Mouse (Mus musculus) CH12.LX (cell line): ENCODE results near the gene Rag2. TPM values are rescaled to one million over a fixed set of nuclear protein-coding genes. Genes with fewer than 3 reads are reported as not detected.
A peak's percentile ranks its signal among the peaks of the same experiment; 100 is the strongest.

Experiments
- DNase-seq: peaks from one replicate; pipeline ENCODE4 v3.0.0-alpha.2; 2013; ENCODE audit errors: extremely low read depth
- H3K27ac ChIP-seq: 2 replicates; pipeline ENCODE4 v1.5.1; 2012; ENCODE audit warnings: low read depth, mild to moderate bottlenecking, control low read depth, moderate library complexity; ENCODE audit not compliant: insufficient read depth
- H3K27me3 ChIP-seq: replicated peaks from 2 replicates; pipeline ENCODE3; 2012; ENCODE audit warnings: inconsistent platforms
- H3K36me3 ChIP-seq, 2 experiments: replicated peaks in 1 of 2; 2 replicates each; pipeline versions ENCODE3 to v1.6.1; 2012; ENCODE audit warnings: inconsistent platforms in 1 of 2, low read length in 1 of 2, mild to moderate bottlenecking in 1 of 2, mixed read lengths in 1 of 2, moderate library complexity in 1 of 2; ENCODE audit not compliant: control insufficient read depth in 1 of 2, insufficient read depth in 1 of 2
- H3K4me1 ChIP-seq, 2 experiments: 2 replicates each; pipeline ENCODE4 v1.6.1; 2012; ENCODE audit warnings: inconsistent platforms in 1 of 2, moderate library complexity in 1 of 2; ENCODE audit not compliant: insufficient read depth in 2 of 2, control insufficient read depth in 1 of 2
- H3K4me2 ChIP-seq: 2 replicates; pipeline ENCODE4 v1.6.1; 2012; ENCODE audit warnings: low read depth, mild to moderate bottlenecking, control low read depth; ENCODE audit not compliant: poor library complexity, insufficient read depth, severe bottlenecking
- H3K4me3 ChIP-seq, 3 experiments: fragments of 150-350 bp in 1 of 3; sonication (generic) in 1 of 3; replicated peaks in 1 of 3; 2 replicates each; pipeline versions ENCODE3 to v1.5.1; 2011 to 2012; ENCODE audit warnings: low read depth in 2 of 3, low read length in 2 of 3, mild to moderate bottlenecking in 2 of 3, moderate library complexity in 2 of 3, control low read depth in 1 of 3, improper control_type of control experiment in 1 of 3, inconsistent platforms in 1 of 3, mixed read lengths in 1 of 3; ENCODE audit not compliant: poor library complexity in 1 of 3
- H3K79me2 ChIP-seq: replicated peaks from 2 replicates; pipeline ENCODE4 v1.6.1; 2012; ENCODE audit warnings: mild to moderate bottlenecking, moderate library complexity; ENCODE audit not compliant: control insufficient read depth, poor library complexity, insufficient read depth, severe bottlenecking; ENCODE audit errors: extremely low read depth
- H3K9ac ChIP-seq: 2 replicates; pipeline ENCODE4 v1.6.1; 2012; ENCODE audit warnings: low read depth, mild to moderate bottlenecking, control low read depth, moderate library complexity; ENCODE audit not compliant: insufficient read depth
- H3K9me3 ChIP-seq: replicated peaks from 2 replicates; pipeline ENCODE3; 2012; ENCODE audit warnings: low read length, inconsistent platforms, mixed read lengths
- BHLHE40 ChIP-seq: IDR thresholded peaks from 2 replicates; pipeline ENCODE4 v1.6.1; 2011; ENCODE audit warnings: mild to moderate bottlenecking, low read depth, low read length, improper control_type of control experiment
- CHD1 ChIP-seq: IDR thresholded peaks from 2 replicates; pipeline ENCODE4 v1.6.1; 2012; ENCODE audit warnings: low read depth, low read length, improper control_type of control experiment, inconsistent platforms
- CTCF ChIP-seq, 2 experiments: IDR thresholded peaks in 1 of 2; conservative IDR thresholded peaks in 1 of 2; 2 replicates each; pipeline ENCODE4 v1.5.1; 2011 to 2012; ENCODE audit warnings: low read depth in 2 of 2, low read length in 2 of 2, improper control_type of control experiment in 1 of 2, inconsistent platforms in 1 of 2, mild to moderate bottlenecking in 1 of 2, moderate library complexity in 1 of 2
- E2F4 ChIP-seq: IDR thresholded peaks from 2 replicates; pipeline ENCODE4 v1.6.1; 2011; ENCODE audit warnings: low read depth, low read length, improper control_type of control experiment; ENCODE audit not compliant: insufficient replicate concordance
- EP300 ChIP-seq: IDR thresholded peaks from 2 replicates; pipeline ENCODE4 v1.6.1; 2011; ENCODE audit warnings: low read length, improper control_type of control experiment
- ETS1 ChIP-seq: conservative IDR thresholded peaks from 2 replicates; pipeline ENCODE4 v1.6.1; 2012; ENCODE audit warnings: low read depth, mild to moderate bottlenecking, inconsistent platforms, low read length, improper control_type of control experiment, moderate library complexity
- GABPA ChIP-seq: IDR thresholded peaks from 2 replicates; pipeline ENCODE4 v1.6.1; 2012; ENCODE audit warnings: low read depth, low read length, improper control_type of control experiment, inconsistent platforms; ENCODE audit not compliant: insufficient replicate concordance
- HCFC1 ChIP-seq: IDR thresholded peaks from 2 replicates; pipeline ENCODE4 v1.6.1; 2012; ENCODE audit warnings: low read depth, mild to moderate bottlenecking, inconsistent platforms, low read length, improper control_type of control experiment
- IRF4 ChIP-seq: IDR thresholded peaks from 2 replicates; pipeline ENCODE4 v1.6.1; 2014; ENCODE audit warnings: low read depth, mild to moderate bottlenecking, inconsistent platforms, low read length, improper control_type of control experiment
- JUN ChIP-seq: IDR thresholded peaks from 2 replicates; pipeline ENCODE4 v1.6.1; 2011; ENCODE audit warnings: low read depth, mild to moderate bottlenecking, low read length, improper control_type of control experiment, moderate library complexity; ENCODE audit not compliant: insufficient read depth
- JUND ChIP-seq: conservative IDR thresholded peaks from 2 replicates; pipeline ENCODE4 v1.6.1; 2011; ENCODE audit warnings: low read depth, low read length, improper control_type of control experiment
- KAT2A ChIP-seq: IDR thresholded peaks from 2 replicates; pipeline ENCODE4 v1.6.1; 2012; ENCODE audit warnings: low read length, improper control_type of control experiment, inconsistent platforms; ENCODE audit not compliant: insufficient replicate concordance
- MAFK ChIP-seq: IDR thresholded peaks from 2 replicates; pipeline ENCODE4 v1.6.1; 2011; ENCODE audit warnings: low read length, improper control_type of control experiment; ENCODE audit not compliant: insufficient replicate concordance
- MAX ChIP-seq: IDR thresholded peaks from 2 replicates; pipeline ENCODE4 v1.6.1; 2011; ENCODE audit warnings: low read length, improper control_type of control experiment
- MAZ ChIP-seq: IDR thresholded peaks from 2 replicates; pipeline ENCODE4 v1.6.1; 2012; ENCODE audit warnings: low read depth, mild to moderate bottlenecking, inconsistent platforms, low read length, improper control_type of control experiment, moderate library complexity
- MXI1 ChIP-seq: IDR thresholded peaks from 2 replicates; pipeline ENCODE4 v1.6.1; 2011; ENCODE audit warnings: mild to moderate bottlenecking, low read depth, low read length, improper control_type of control experiment
- NELFE ChIP-seq: IDR thresholded peaks from 2 replicates; pipeline ENCODE4 v1.6.1; 2011; ENCODE audit warnings: low read depth, low read length, improper control_type of control experiment
- POLR2A ChIP-seq: IDR thresholded peaks from 2 replicates; pipeline ENCODE4 v1.6.1; 2011; ENCODE audit warnings: low read depth, mild to moderate bottlenecking, improper control_type of control experiment, low read length
- POLR2AphosphoS2 ChIP-seq: IDR thresholded peaks from 2 replicates; pipeline ENCODE4 v1.6.1; 2011; ENCODE audit warnings: low read depth, low read length, improper control_type of control experiment
- RAD21 ChIP-seq: IDR thresholded peaks from 2 replicates; pipeline ENCODE4 v1.6.1; 2011; ENCODE audit warnings: low read depth, mild to moderate bottlenecking, low read length, improper control_type of control experiment, moderate library complexity
- RCOR1 ChIP-seq: conservative IDR thresholded peaks from 2 replicates; pipeline ENCODE4 v1.6.1; 2012; ENCODE audit warnings: low read depth, mild to moderate bottlenecking, inconsistent platforms, low read length, improper control_type of control experiment
- SIN3A ChIP-seq: IDR thresholded peaks from 2 replicates; pipeline ENCODE4 v1.6.1; 2012; ENCODE audit warnings: low read length, improper control_type of control experiment, inconsistent platforms
- SMC3 ChIP-seq: IDR thresholded peaks from 2 replicates; pipeline ENCODE4 v1.6.1; 2011; ENCODE audit warnings: low read depth, low read length, improper control_type of control experiment
- TBP ChIP-seq: conservative IDR thresholded peaks from 2 replicates; pipeline ENCODE4 v1.6.1; 2011; ENCODE audit warnings: low read depth, low read length, improper control_type of control experiment
- USF1 ChIP-seq: IDR thresholded peaks from 2 replicates; pipeline ENCODE4 v1.6.1; 2014; ENCODE audit warnings: low read depth, mild to moderate bottlenecking, inconsistent platforms, low read length, improper control_type of control experiment
- USF2 ChIP-seq: conservative IDR thresholded peaks from 2 replicates; pipeline ENCODE4 v1.6.1; 2011; ENCODE audit warnings: low read depth, low read length, improper control_type of control experiment
- ZC3H11A ChIP-seq: IDR thresholded peaks from 2 replicates; pipeline ENCODE4 v1.6.1; 2012; ENCODE audit warnings: low read depth, mild to moderate bottlenecking, inconsistent platforms, low read length, improper control_type of control experiment
- ZMIZ1 ChIP-seq: IDR thresholded peaks from 2 replicates; pipeline ENCODE4 v1.6.1; 2012; ENCODE audit warnings: low read depth, mild to moderate bottlenecking, inconsistent platforms, low read length, improper control_type of control experiment
- ZNF384 ChIP-seq: IDR thresholded peaks from 2 replicates; pipeline ENCODE4 v1.6.1; 2012; ENCODE audit warnings: low read depth, low read length, improper control_type of control experiment, inconsistent platforms
- dilution Hi-C: fragments of 300-500 bp; cut with MboI; formaldehyde crosslinking; loops from 2 replicates; pipeline ENCODE4 v1.14.3; 2020; ENCODE audit warnings: low sequenced_read_pairs; ENCODE audit not compliant: extremely low pct_unique_long_range_greater_than_20kb, extremely low pct_ligation_motif_present
- in situ Hi-C: fragments of 300-500 bp; cut with MboI; formaldehyde crosslinking; loops from 3 replicates; pipeline ENCODE4 v1.14.3; 2019; ENCODE audit warnings: low sequenced_read_pairs, low pct_ligation_motif_present, low pct_unique_long_range_greater_than_20kb, mixed read lengths
- polyA plus RNA-seq: library from polyadenylated mRNA; unstranded; fragments of >175 nt; gene quantifications from 2 replicates; pipeline ENCODE4 v1.2.1, GENCODE M21; 2012; ENCODE audit warnings: low read depth; ENCODE audit not compliant: insufficient read length
- total RNA-seq, 2 experiments: library from RNA; depleted of rRNA; stranded (reverse); fragments of 300-350 nt in 1 of 2; fragments of >200 nt in 1 of 2; gene quantifications; 2 replicates each; pipeline ENCODE4 v1.2.3; 2012 to 2014

Rag2 gene
- total and polyA plus RNA-seq, 3 experiments, result not detected

DNA sequence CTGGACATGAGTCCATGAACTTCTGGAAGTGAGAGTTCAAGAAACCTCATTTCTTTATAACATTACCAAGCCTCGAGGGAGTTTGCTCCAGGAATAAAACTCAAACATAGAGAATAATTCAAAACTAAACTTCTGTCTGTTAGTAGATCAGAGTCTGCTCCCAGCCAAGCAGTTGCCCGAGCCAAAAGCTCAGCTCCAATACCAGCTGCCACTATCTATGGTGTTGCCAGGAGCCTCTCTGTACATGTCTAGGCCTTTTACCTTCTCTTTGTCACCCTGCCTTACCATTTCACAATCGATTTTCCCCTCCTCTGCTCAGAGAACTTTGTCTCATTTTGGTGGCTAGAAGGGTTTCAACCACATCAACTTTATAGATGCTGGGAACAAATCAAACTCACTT is 49.0 kb downstream of the Rag2 start:
- Histone ChIP-seq H3K9ac (no peak overlapping the region), H3K27ac (no peak overlapping the region), H3K4me3 (no peak overlapping the region), H3K27me3 (peaks cover 33% of the 10 kb centered on the region), H3K79me2 (no peaks in the 10 kb centered on the region), H3K4me2 (no peak overlapping the region), H3K4me1 (peaks cover 0 to 5% of the 10 kb centered on the region in 2 experiments; a peak in 1 of 4 replicates), H3K36me3 (no peaks in the 10 kb centered on the region), H3K9me3 (no peaks in the 10 kb centered on the region)
- no peak for TF ChIP-seq GABPA
- TF ChIP-seq POLR2AphosphoS2, result no peak
- no peak for TF ChIP-seq HCFC1
- TF ChIP-seq BHLHE40, result no peak
- TF ChIP-seq MAFK, result no peak
- no peak for TF ChIP-seq MAX
- no peak for TF ChIP-seq SIN3A
- TF ChIP-seq NELFE, result no peak
- no peak for TF ChIP-seq JUN
- TF ChIP-seq ZNF384, result no peak
- TF ChIP-seq CTCF (conservative IDR thresholded peaks at IDR 0.05 in 1 of 2, IDR thresholded peaks at IDR 0.05 in 1 of 2; ENCODE audit: low read depth in 2 of 2, low read length in 2 of 2), result no peak
- TF ChIP-seq MXI1, result no peak
- DNase-seq, result no peak
- dilution Hi-C loops (no loop called here), in situ Hi-C loops (no loop called here)

DNA sequence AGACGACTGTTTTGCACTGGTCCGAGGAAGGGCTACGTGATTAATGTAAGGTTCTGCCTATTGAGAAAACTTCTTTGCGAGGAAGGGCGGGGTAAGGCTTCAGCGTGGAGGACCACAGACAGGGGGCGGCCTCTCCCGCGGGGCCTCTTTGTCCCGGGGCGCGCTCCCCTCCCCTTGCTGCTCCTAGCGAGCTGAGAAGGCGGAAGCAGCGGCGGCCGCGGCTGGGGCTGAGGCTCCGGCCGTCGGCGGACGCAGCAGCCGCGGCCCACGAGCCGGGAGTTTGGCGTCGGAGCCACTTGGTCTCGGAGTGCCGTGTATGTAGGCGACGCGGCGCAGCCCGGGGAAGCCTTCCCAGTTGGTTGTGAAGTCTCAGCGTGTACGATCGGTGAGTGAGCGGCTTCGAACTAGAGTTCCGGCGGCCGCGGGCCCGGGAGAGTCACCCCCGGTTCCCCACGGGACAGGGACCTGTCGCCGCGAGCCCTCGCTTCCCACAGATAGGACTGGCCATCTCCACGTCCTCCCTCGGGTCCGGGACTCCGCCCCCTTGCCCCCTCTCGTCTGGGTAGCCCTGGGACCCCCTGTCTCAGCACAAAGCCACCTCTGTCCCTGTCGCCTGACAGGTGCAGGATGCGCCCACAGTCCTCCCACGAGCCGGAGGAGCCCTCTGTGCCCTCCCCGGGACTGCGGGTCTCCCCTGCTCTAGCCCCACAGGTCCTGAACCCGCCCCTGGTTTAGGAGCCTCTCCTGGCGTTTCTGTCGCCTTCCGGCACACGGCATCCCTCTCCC is 53.9 kb downstream of the Rag2 start, which contains the start of gene Traf6:
TSS of gene Traf6 (plus strand) at position 194 of the 786 bp plus-strand sequence.
- Histone ChIP-seq H3K27ac (no peak within 1 kb of the TSS; the same call in 1 of the 2 replicates), H3K9me3 (no peaks in the 10 kb centered on the region), H3K36me3 (peaks cover 4 to 21% of the 10 kb centered on the region in 2 experiments), H3K4me3 (peak within 1 kb of the TSS; percentile 66 to 99 (median 87)), H3K4me2 (peak within 1 kb of the TSS; percentile 79), H3K79me2 (peaks cover 26% of the 10 kb centered on the region), H3K27me3 (peaks cover 23% of the 10 kb centered on the region), H3K9ac (peak within 1 kb of the TSS; percentile 77), H3K4me1 (peaks cover 0 to 14% of the 10 kb centered on the region in 2 experiments; a peak in 2 of 4 replicates)
- dilution Hi-C loops, result no loop called here
- peak; percentile 79 for DNase-seq
- in situ Hi-C loops, result no loop called here
- TF ChIP-seq TBP, result no peak
- TF ChIP-seq JUND, result no peak
- no peak for TF ChIP-seq ETS1
- peak; percentile 81; the same call in 1 of the 2 replicates for TF ChIP-seq MAZ
- TF ChIP-seq POLR2AphosphoS2, result peak; percentile 65; the same call in 1 of the 2 replicates
- no peak for TF ChIP-seq MAFK
- TF ChIP-seq EP300, result no peak
- TF ChIP-seq RCOR1, result no peak
- TF ChIP-seq BHLHE40, result no peak; the same call in 1 of the 2 replicates
- TF ChIP-seq CHD1, result no peak
- no peak for TF ChIP-seq RAD21
- TF ChIP-seq CTCF (conservative IDR thresholded peaks at IDR 0.05 in 1 of 2, IDR thresholded peaks at IDR 0.05 in 1 of 2; ENCODE audit: low read depth in 2 of 2, low read length in 2 of 2), result peak in 1 of 2 experiments; percentile 83; a peak in 2 of 4 replicates
- peak; percentile 83 for TF ChIP-seq MXI1
- peak; percentile 86 for TF ChIP-seq HCFC1
- no peak for TF ChIP-seq ZC3H11A
- peak; percentile 57; the same call in 1 of the 2 replicates for TF ChIP-seq IRF4
- TF ChIP-seq POLR2A, result peak; percentile 87
- TF ChIP-seq SMC3, result 0 out of 2 replicates have a peak, but pooled peaks have one; percentile 6
- TF ChIP-seq SIN3A, result peak; percentile 90
- TF ChIP-seq KAT2A, result peak; percentile 71; the same call in 1 of the 2 replicates
- TF ChIP-seq E2F4, result no peak
- no peak for TF ChIP-seq USF2
- peak; percentile 93 for TF ChIP-seq GABPA
- TF ChIP-seq USF1, result no peak
- peak; percentile 80; the same call in 1 of the 2 replicates for TF ChIP-seq ZMIZ1
